Mouse (Mus musculus): Measurements from ENCODE around the gene Slc6a11.

- TF ChIP-seq CTCF (IDR thresholded peaks at IDR 0.05; ENCODE audit: control insufficient read depth, insufficient read depth, insufficient replicate concordance, low read depth, low read length) (no peak), POLR2A (IDR thresholded peaks at IDR 0.05; ENCODE audit: control insufficient read depth, low read depth, low read length) (no peak)
Observed at GRCm38 (mm10) chr6:114282469-114283277, 151.6 kb downstream of the Slc6a11 start, which contains the start of gene Slc6a1.
